Mouse (Mus musculus) hindbrain, postnatal 0 days (tissue): ENCODE measurements around the gene Awat2. TPM values are rescaled to one million over a fixed set of nuclear protein-coding genes. Genes with fewer than 3 reads are reported as not detected.
A peak's percentile ranks its signal among the peaks of the same experiment; 100 is the strongest.

Experiments
- ATAC-seq: fragments of 200-750 bp; cut with Nextera tagmentation; 2 replicates; pipeline ENCODE4 v1.8.0; 2017; ENCODE audit warnings: mild to moderate bottlenecking, moderate TSS enrichment, moderate library complexity
- DNase-seq: peaks from one replicate; pipeline ENCODE4 v3.0.0-alpha.2; 2015; ENCODE audit warnings: low spot score
- H3K27ac ChIP-seq: fragments of 300-500 bp; sonication (generic); 2 replicates; pipeline ENCODE4 v1.5.1; 2014; ENCODE audit warnings: mild to moderate bottlenecking
- H3K27me3 ChIP-seq: fragments of 300-500 bp; sonication (generic); 2 replicates; pipeline ENCODE4 v1.6.1; 2014; ENCODE audit warnings: low read length, mixed read lengths; ENCODE audit not compliant: insufficient read depth
- H3K36me3 ChIP-seq: fragments of 300-500 bp; sonication (generic); 2 replicates; pipeline ENCODE4 v1.6.1; 2014; ENCODE audit warnings: low read length, mixed read lengths; ENCODE audit not compliant: insufficient read depth
- H3K4me1 ChIP-seq: fragments of 300-500 bp; sonication (generic); 2 replicates; pipeline ENCODE4 v1.6.1; 2014; ENCODE audit warnings: antibody characterized with exemption, low read length, mixed read lengths; ENCODE audit not compliant: insufficient read depth
- H3K4me2 ChIP-seq: fragments of 300-500 bp; sonication (generic); 2 replicates; pipeline ENCODE4 v1.6.1; 2014; ENCODE audit warnings: low read depth, mild to moderate bottlenecking, low read length, moderate library complexity, mixed read lengths
- H3K4me3 ChIP-seq: fragments of 300-500 bp; sonication (generic); 2 replicates; pipeline ENCODE4 v1.5.1; 2014; ENCODE audit warnings: low read length
- H3K9ac ChIP-seq: fragments of 300-500 bp; sonication (generic); replicated peaks from 2 replicates; pipeline ENCODE4 v1.6.1; 2014; ENCODE audit warnings: mild to moderate bottlenecking, low read length, moderate library complexity, mixed read lengths
- H3K9me3 ChIP-seq: fragments of 300-500 bp; sonication (generic); 2 replicates; pipeline ENCODE4 v1.6.1; 2016; ENCODE audit warnings: low read length, mixed read lengths
- CTCF ChIP-seq: IDR thresholded peaks from 2 replicates; pipeline ENCODE4 v1.5.1; 2016; ENCODE audit warnings: antibody characterized with exemption, control low read depth, low read depth
- WGBS: fragments of 180-500 bp; shearing (Covaris S2); extraction: QIAGEN DNeasy Blood & Tissue Kit; methylation state at CpG from one replicate; pipeline ENCODE4 v1.1.7; 2014; 5-methylcytosine and 5-hydroxymethylcytosine counted together
- polyA plus RNA-seq: library from polyadenylated mRNA; unstranded; fragments of >200 nt; fragmentation: Nextera tagmentation; extraction: Ambion mirVana; gene quantifications from 2 replicates; pipeline ENCODE4 v1.2.1, GENCODE M21; 2015
- total RNA-seq: library from RNA; depleted of rRNA; stranded (reverse); fragments of >200 nt; gene quantifications from 2 replicates; pipeline ENCODE4 v1.2.3, GENCODE M21; 2014

Awat2 gene
- total and polyA plus RNA-seq, 2 experiments from 2014 or later, result 0.09 to 0.26 TPM

DNA sequence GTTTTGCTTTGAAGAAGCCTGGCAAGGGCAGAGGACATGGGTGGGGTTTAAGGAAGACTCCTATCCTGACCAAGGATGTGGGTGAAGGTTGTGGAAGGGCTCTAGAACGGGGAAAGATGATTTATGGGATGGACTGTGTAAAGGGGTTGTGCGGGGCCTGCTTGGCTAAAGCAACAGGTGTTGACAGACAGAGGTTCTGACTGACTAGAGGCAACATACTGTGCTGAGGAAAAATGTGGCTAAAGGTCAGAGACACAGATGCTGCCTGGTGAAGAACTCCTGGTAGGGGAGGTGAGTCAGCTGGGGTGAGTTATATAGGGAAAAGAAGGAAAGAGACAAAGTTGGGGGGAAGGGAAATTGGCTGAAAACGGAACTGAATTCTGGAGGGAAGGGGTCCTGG, 10.2 kb downstream of the Awat2 start:
- Histone ChIP-seq H3K4me3 (no peak overlapping the region), H3K27me3 (no peaks in the 10 kb centered on the region), H3K9me3 (no peaks in the 10 kb centered on the region), H3K27ac (no peak overlapping the region), H3K36me3 (no peaks in the 10 kb centered on the region), H3K9ac (no peak overlapping the region), H3K4me1 (no peaks in the 10 kb centered on the region), H3K4me2 (no peak overlapping the region)
- 69% methylated on average over 3 of the region's 3 CpGs for WGBS
- DNase-seq, result no peak
- ATAC-seq, result no peak
- no peak for TF ChIP-seq CTCF

- Histone ChIP-seq H3K4me1 (no peaks in the 10 kb centered on the region), H3K4me3 (no peak within 1 kb of the TSS), H3K36me3 (no peaks in the 10 kb centered on the region), H3K9me3 (no peaks in the 10 kb centered on the region), H3K9ac (no peak within 1 kb of the TSS), H3K27me3 (no peaks in the 10 kb centered on the region), H3K27ac (no peak within 1 kb of the TSS), H3K4me2 (no peak within 1 kb of the TSS)
- WGBS, result 91% methylated on average over 21 of the region's 21 CpGs
- DNase-seq, result no peak
- ATAC-seq, result no peak
- no peak for TF ChIP-seq CTCF
Observed at GRCm38 (mm10) chrX:100428693-100429092, 13.8 kb downstream of the Awat2 start, which contains the start of gene Otud6a. TSS of gene Otud6a (plus strand) at chrX:100429013.

DNA sequence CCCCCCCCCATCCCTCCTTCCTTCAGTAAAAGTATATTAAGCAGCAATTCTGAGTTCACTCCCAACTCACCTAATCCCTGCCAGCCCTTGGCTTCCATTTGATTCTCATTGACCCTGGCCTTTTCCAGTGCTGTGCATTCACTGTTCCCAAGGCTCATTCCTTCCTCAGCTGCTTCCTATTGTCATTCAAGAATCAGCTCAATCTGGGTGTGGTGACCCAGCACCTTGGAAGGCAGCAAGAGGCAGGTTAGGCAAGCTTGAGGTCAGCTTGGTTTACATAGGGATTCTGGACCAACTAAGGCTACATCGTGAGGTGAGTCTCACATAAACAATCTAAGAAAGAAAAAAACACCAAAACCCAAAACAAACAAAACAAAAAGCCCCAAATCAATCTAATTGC, 33.3 kb downstream of the Awat2 start:
- H3K9me3 ChIP-seq, result no peaks in the 10 kb centered on the region
- DNase-seq (no peak), ATAC-seq (no peak)
- H3K4me2 ChIP-seq, result no peak overlapping the region
- no peak overlapping the region for H3K4me3 ChIP-seq
- WGBS, result 76% methylated on average over 1 of the region's 1 CpGs
- no peak overlapping the region for H3K9ac ChIP-seq
- no peaks in the 10 kb centered on the region for H3K36me3 ChIP-seq
- no peaks in the 10 kb centered on the region for H3K27me3 ChIP-seq
- no peak overlapping the region for H3K27ac ChIP-seq
- no peaks in the 10 kb centered on the region for H3K4me1 ChIP-seq
- TF ChIP-seq CTCF, result no peak

DNA sequence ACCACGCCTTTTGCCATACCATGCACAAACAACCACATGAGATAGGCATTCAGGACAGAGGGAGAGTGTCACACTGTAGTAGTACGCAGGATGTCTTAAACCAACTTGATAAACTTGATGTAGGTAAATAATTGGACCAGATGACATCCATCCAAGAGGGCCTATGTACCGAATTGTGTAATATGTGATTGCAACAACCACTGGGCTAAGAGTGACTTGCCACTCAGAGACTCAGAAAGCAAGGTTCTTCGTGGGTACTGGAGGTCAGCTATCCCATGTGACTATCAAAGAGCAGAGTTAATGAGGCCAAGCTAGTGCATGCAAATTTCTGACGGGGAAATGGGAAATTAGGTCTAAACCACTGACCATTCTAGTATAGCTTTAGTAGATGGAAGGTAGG, 40.9 kb downstream of the Awat2 start:
- Histone ChIP-seq H3K36me3 (no peaks in the 10 kb centered on the region), H3K4me1 (no peaks in the 10 kb centered on the region), H3K9ac (no peak overlapping the region), H3K4me3 (no peak overlapping the region), H3K9me3 (no peaks in the 10 kb centered on the region), H3K4me2 (no peak overlapping the region), H3K27me3 (no peaks in the 10 kb centered on the region), H3K27ac (no peak overlapping the region)
- ATAC-seq, result no peak
- DNase-seq, result no peak
- TF ChIP-seq CTCF, result no peak
- 85% methylated on average over 5 of the region's 5 CpGs for WGBS

DNA sequence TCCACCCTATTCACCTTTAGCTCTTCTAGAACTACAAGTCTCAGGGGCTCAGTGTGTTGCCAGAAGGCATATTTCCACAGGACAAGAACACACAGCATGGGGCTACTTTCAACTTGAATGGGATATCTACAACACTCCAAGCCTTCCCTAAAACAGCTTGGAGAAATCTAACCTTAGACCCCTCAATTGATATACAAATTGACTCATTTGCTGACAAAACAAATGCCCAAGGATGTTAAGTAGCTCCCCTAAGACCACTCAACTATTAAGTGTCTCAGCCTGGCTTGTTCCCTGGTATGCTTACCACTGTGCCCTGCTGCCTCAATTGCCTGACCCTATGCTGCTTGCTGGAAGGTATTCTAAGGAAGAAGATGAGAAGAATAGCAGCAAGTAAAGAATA, 41.6 kb downstream of the Awat2 start:
- Histone ChIP-seq H3K9me3 (no peaks in the 10 kb centered on the region), H3K4me2 (no peak overlapping the region), H3K4me3 (no peak overlapping the region), H3K4me1 (no peaks in the 10 kb centered on the region), H3K27ac (no peak overlapping the region), H3K36me3 (no peaks in the 10 kb centered on the region), H3K9ac (no peak overlapping the region), H3K27me3 (no peaks in the 10 kb centered on the region)
- ATAC-seq (no peak), DNase-seq (no peak)
- TF ChIP-seq CTCF, result no peak

- no peaks in the 10 kb centered on the region for H3K4me1 ChIP-seq
- no peak overlapping the region for H3K9ac ChIP-seq
- DNase-seq (no peak), ATAC-seq (no peak)
- no peaks in the 10 kb centered on the region for H3K9me3 ChIP-seq
- no peaks in the 10 kb centered on the region for H3K36me3 ChIP-seq
- no peak overlapping the region for H3K4me2 ChIP-seq
- peak; percentile 28; the same call in 1 of the 2 replicates for TF ChIP-seq CTCF
- 83% methylated on average over 8 of the region's 8 CpGs for WGBS
- H3K27me3 ChIP-seq, result no peaks in the 10 kb centered on the region; the same call in 1 of the 2 replicates
- H3K27ac ChIP-seq, result no peak overlapping the region
- no peak overlapping the region for H3K4me3 ChIP-seq
Observed at GRCm38 (mm10) chrX:100395026-100395425, 47.5 kb downstream of the Awat2 start.

GRCm38 (mm10) chrX:100394223-100394861, 48.2 kb downstream of the Awat2 start:
- Histone ChIP-seq H3K9me3 (no peaks in the 10 kb centered on the region), H3K9ac (no peak overlapping the region), H3K27ac (no peak overlapping the region), H3K36me3 (no peaks in the 10 kb centered on the region), H3K4me2 (no peak overlapping the region), H3K27me3 (no peaks in the 10 kb centered on the region; the same call in 1 of the 2 replicates), H3K4me1 (no peaks in the 10 kb centered on the region), H3K4me3 (no peak overlapping the region)
- ATAC-seq (no peak), DNase-seq (peak; percentile 24)
- TF ChIP-seq CTCF, result peak; percentile 34
- 55% methylated on average over 7 of the region's 7 CpGs for WGBS
